Mouse (Mus musculus): Measurements from ENCODE around the gene BC037034. TPM values are rescaled to one million over a fixed set of nuclear protein-coding genes. Genes with fewer than 3 reads are reported as not detected.

BC037034 gene
- polyA plus RNA-seq, 1 experiment from 2014 or later: 6.6 TPM

- Histone ChIP-seq H3K36me3 (ENCODE audit: insufficient read depth) (peaks cover 40% of the 10 kb centered on the region), H3K4me2 (no peak overlapping the region), H3K4me3 (ENCODE audit: low read depth, low read length) (no peak overlapping the region), H3K4me1 (ENCODE audit: insufficient read depth) (peaks cover under 1% of the 10 kb centered on the region; the same call in 1 of the 2 replicates), H3K9me3 (ENCODE audit: low read depth, low read length) (no peaks in the 10 kb centered on the region), H3K27ac (ENCODE audit: low read depth) (no peak overlapping the region), H3K9ac (no peak overlapping the region), H3K27me3 (ENCODE audit: insufficient read depth, low read length) (no peaks in the 10 kb centered on the region)
- ATAC-seq (ENCODE audit: insufficient read depth) (no peak), DNase-seq (no peak)
- no peak for TF ChIP-seq CTCF (IDR thresholded peaks at IDR 0.05; ENCODE audit: low read depth)
- WGBS: 92% methylated on average over 4 of the region's 4 CpGs
Observed at GRCm38 (mm10) chr5:138257585-138257978, 6.3 kb downstream of the BC037034 start.

- 88% methylated on average over 10 of the region's 10 CpGs for WGBS
- Histone ChIP-seq H3K36me3 (ENCODE audit: insufficient read depth) (peaks cover 39% of the 10 kb centered on the region), H3K9ac (no peak overlapping the region), H3K4me2 (no peak overlapping the region), H3K4me3 (ENCODE audit: low read depth, low read length) (no peak overlapping the region), H3K27me3 (ENCODE audit: insufficient read depth, low read length) (no peaks in the 10 kb centered on the region), H3K9me3 (ENCODE audit: low read depth, low read length) (no peaks in the 10 kb centered on the region), H3K27ac (ENCODE audit: low read depth) (no peak overlapping the region), H3K4me1 (ENCODE audit: insufficient read depth) (no peaks in the 10 kb centered on the region)
- DNase-seq (no peak), ATAC-seq (ENCODE audit: insufficient read depth) (no peak)
- TF ChIP-seq CTCF (IDR thresholded peaks at IDR 0.05; ENCODE audit: low read depth): no peak
Observed at GRCm38 (mm10) chr5:138256966-138257584, 6.8 kb downstream of the BC037034 start.

GRCm38 (mm10) chr5:138256094-138256467 lies 7.8 kb downstream of the BC037034 start:
- H3K4me2 ChIP-seq: peak overlapping the region; percentile 64
- H3K9me3 ChIP-seq (ENCODE audit: low read depth, low read length): no peaks in the 10 kb centered on the region
- H3K27ac ChIP-seq (ENCODE audit: low read depth): peak overlapping the region; percentile 51; the same call in 1 of the 2 replicates
- H3K4me1 ChIP-seq (ENCODE audit: insufficient read depth): no peaks in the 10 kb centered on the region
- no peak for TF ChIP-seq CTCF (IDR thresholded peaks at IDR 0.05; ENCODE audit: low read depth)
- ATAC-seq (ENCODE audit: insufficient read depth) (no peak), DNase-seq (no peak)
- H3K27me3 ChIP-seq (ENCODE audit: insufficient read depth, low read length): no peaks in the 10 kb centered on the region
- 14% methylated on average over 7 of the region's 7 CpGs for WGBS
- peak overlapping the region; percentile 64 for H3K4me3 ChIP-seq (ENCODE audit: low read depth, low read length)
- peak overlapping the region; percentile 56 for H3K9ac ChIP-seq
- peaks cover 29% of the 10 kb centered on the region for H3K36me3 ChIP-seq (ENCODE audit: insufficient read depth)

- Histone ChIP-seq H3K27ac (ENCODE audit: low read depth) (peak within 1 kb of the TSS; percentile 51; the same call in 1 of the 2 replicates), H3K4me3 (ENCODE audit: low read depth, low read length) (peak within 1 kb of the TSS; percentile 64), H3K27me3 (ENCODE audit: insufficient read depth, low read length) (no peaks in the 10 kb centered on the region), H3K9ac (peak within 1 kb of the TSS; percentile 56), H3K36me3 (ENCODE audit: insufficient read depth) (peaks cover 24% of the 10 kb centered on the region), H3K4me1 (ENCODE audit: insufficient read depth) (no peaks in the 10 kb centered on the region), H3K4me2 (peak within 1 kb of the TSS; percentile 64), H3K9me3 (ENCODE audit: low read depth, low read length) (no peaks in the 10 kb centered on the region)
- 0 out of 2 replicates have a peak, but pooled peaks have one; percentile 4 for TF ChIP-seq CTCF (IDR thresholded peaks at IDR 0.05; ENCODE audit: low read depth)
- ATAC-seq (ENCODE audit: insufficient read depth): peak; percentile 100
- DNase-seq: peak; percentile 96
- WGBS: under 1% methylated on average over 38 of the region's 38 CpGs
Observed at GRCm38 (mm10) chr5:138255353-138256093, 8.3 kb downstream of the BC037034 start, which contains the start of gene Lamtor4. Lamtor4 (plus strand) TSS chr5:138255482.

GRCm38 (mm10) chr5:138253061-138253460 lies 10.8 kb downstream of the BC037034 start:
- Histone ChIP-seq H3K9me3 (ENCODE audit: low read depth, low read length) (no peaks in the 10 kb centered on the region), H3K4me3 (ENCODE audit: low read depth, low read length) (no peak overlapping the region), H3K9ac (no peak overlapping the region), H3K36me3 (ENCODE audit: insufficient read depth) (no peaks in the 10 kb centered on the region; the same call in 1 of the 2 replicates), H3K4me2 (no peak overlapping the region), H3K27ac (ENCODE audit: low read depth) (no peak overlapping the region), H3K4me1 (ENCODE audit: insufficient read depth) (no peaks in the 10 kb centered on the region), H3K27me3 (ENCODE audit: insufficient read depth, low read length) (no peaks in the 10 kb centered on the region)
- 88% methylated on average over 3 of the region's 3 CpGs for WGBS
- ATAC-seq (ENCODE audit: insufficient read depth): no peak
- DNase-seq: no peak
- TF ChIP-seq CTCF (IDR thresholded peaks at IDR 0.05; ENCODE audit: low read depth): no peak

DNA sequence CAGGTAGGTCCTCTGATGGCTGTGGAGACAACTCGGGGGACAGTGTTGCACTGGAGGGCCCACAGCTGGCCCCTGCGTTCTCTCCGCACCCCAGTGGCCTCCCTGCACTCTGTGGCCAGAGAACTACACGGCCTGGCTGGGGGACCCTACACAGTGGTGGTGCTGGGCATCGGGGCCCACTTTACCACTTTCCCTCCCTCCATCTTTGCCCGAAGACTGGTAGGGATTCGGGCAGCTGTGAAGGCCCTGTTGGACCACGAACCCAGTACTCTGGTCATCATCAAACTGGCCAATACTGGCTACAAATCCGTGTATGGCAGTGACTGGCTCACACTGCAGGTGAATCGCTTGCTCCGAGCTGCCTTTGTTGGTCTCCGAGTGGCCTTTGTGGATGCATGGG lies 12.7 kb downstream of the BC037034 start:
- Histone ChIP-seq H3K36me3 (ENCODE audit: insufficient read depth) (no peaks in the 10 kb centered on the region), H3K9ac (no peak overlapping the region), H3K27ac (ENCODE audit: low read depth) (no peak overlapping the region), H3K4me3 (ENCODE audit: low read depth, low read length) (no peak overlapping the region), H3K9me3 (ENCODE audit: low read depth, low read length) (no peaks in the 10 kb centered on the region), H3K4me2 (no peak overlapping the region), H3K4me1 (ENCODE audit: insufficient read depth) (no peaks in the 10 kb centered on the region), H3K27me3 (ENCODE audit: insufficient read depth, low read length) (no peaks in the 10 kb centered on the region)
- DNase-seq (no peak), ATAC-seq (ENCODE audit: insufficient read depth) (no peak)
- TF ChIP-seq CTCF (IDR thresholded peaks at IDR 0.05; ENCODE audit: low read depth): no peak
- WGBS: 85% methylated on average over 12 of the region's 12 CpGs

DNA sequence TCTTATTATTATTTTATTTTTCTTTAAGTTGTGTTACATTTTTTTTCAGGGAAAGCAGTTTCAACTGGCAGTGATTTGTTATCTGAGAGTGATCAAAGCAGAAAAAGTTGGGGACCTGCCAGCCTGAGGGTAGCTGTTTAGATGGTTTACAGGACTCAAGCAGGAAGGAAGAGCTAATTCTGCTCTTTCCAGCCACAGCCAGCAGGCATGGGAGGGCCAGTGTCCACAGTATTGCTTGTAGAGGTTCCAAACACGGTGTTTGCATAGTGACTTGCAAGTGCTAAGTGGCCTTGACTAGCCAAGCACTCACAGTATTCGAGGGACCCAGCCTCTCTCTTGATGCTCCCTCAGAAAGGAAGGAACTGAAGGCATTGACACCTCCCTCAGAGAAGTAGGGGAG lies 22.3 kb downstream of the BC037034 start:
- H3K27me3 ChIP-seq (ENCODE audit: insufficient read depth, low read length): no peaks in the 10 kb centered on the region
- H3K4me3 ChIP-seq (ENCODE audit: low read depth, low read length): no peak overlapping the region
- H3K4me1 ChIP-seq (ENCODE audit: insufficient read depth): no peaks in the 10 kb centered on the region
- no peak overlapping the region for H3K9ac ChIP-seq
- no peak for ATAC-seq (ENCODE audit: insufficient read depth)
- no peak overlapping the region for H3K4me2 ChIP-seq
- DNase-seq: peak; percentile 31
- no peaks in the 10 kb centered on the region for H3K9me3 ChIP-seq (ENCODE audit: low read depth, low read length)
- no peak for TF ChIP-seq CTCF (IDR thresholded peaks at IDR 0.05; ENCODE audit: low read depth)
- H3K36me3 ChIP-seq (ENCODE audit: insufficient read depth): no peaks in the 10 kb centered on the region
- no peak overlapping the region for H3K27ac ChIP-seq (ENCODE audit: low read depth)
- WGBS: 24% methylated on average over 2 of the region's 2 CpGs
